Mouse (Mus musculus) testis, adult 2 months (tissue): Measurements from ENCODE around the gene Megf6. TPM values are rescaled to one million over a fixed set of nuclear protein-coding genes. Genes with fewer than 3 reads are reported as not detected.

Experiments used
- H3K27ac ChIP-seq: fragments of 200-500 bp; 2 replicates; pipeline ENCODE4 v1.5.1; 2012; ENCODE audit warnings: low read depth, low read length; ENCODE audit not compliant: control insufficient read depth, insufficient read depth
- H3K27me3 ChIP-seq: fragments of 200-500 bp; 2 replicates; pipeline ENCODE4 v1.6.1; 2012; ENCODE audit warnings: mild to moderate bottlenecking, low read length, moderate library complexity; ENCODE audit not compliant: control insufficient read depth, insufficient read depth
- H3K36me3 ChIP-seq: fragments of 200-500 bp; 2 replicates; pipeline ENCODE4 v1.6.1; 2012; ENCODE audit warnings: mild to moderate bottlenecking, low read length; ENCODE audit not compliant: control insufficient read depth, insufficient read depth
- H3K4me1 ChIP-seq: fragments of 200-500 bp; 2 replicates; pipeline ENCODE4 v1.6.1; 2012; ENCODE audit warnings: low read length; ENCODE audit not compliant: control insufficient read depth, insufficient read depth
- H3K4me3 ChIP-seq: fragments of 200-500 bp; 2 replicates; pipeline ENCODE4 v1.5.1; 2012; ENCODE audit warnings: low read depth, mild to moderate bottlenecking, low read length, moderate library complexity, mixed read lengths; ENCODE audit not compliant: control insufficient read depth
- CTCF ChIP-seq: fragments of 200-500 bp; IDR thresholded peaks from 2 replicates; pipeline ENCODE4 v1.5.1; 2012; ENCODE audit warnings: low read depth, mild to moderate bottlenecking, inconsistent platforms, low read length, moderate library complexity; ENCODE audit not compliant: control insufficient read depth, insufficient read depth, insufficient replicate concordance
- POLR2A ChIP-seq: fragments of 200-500 bp; IDR thresholded peaks from 2 replicates; pipeline ENCODE4 v1.6.1; 2012; ENCODE audit warnings: low read depth, mild to moderate bottlenecking, inconsistent platforms, low read length, moderate library complexity; ENCODE audit not compliant: control insufficient read depth
- polyA plus RNA-seq: library from polyadenylated mRNA; depleted of rRNA; stranded (reverse); fragments of >200 nt; gene quantifications from 2 replicates; pipeline ENCODE4 v1.2.3, GENCODE M21; 2012

Gene Megf6
- polyA plus RNA-seq, 1 experiment, result 1.0 TPM

- no peaks in the 10 kb centered on the region for H3K4me1 ChIP-seq
- no peak overlapping the region for H3K4me3 ChIP-seq
- no peak overlapping the region for H3K27ac ChIP-seq
- TF ChIP-seq CTCF (peak; percentile 88; the same call in 1 of the 2 replicates), POLR2A (no peak)
- no peaks in the 10 kb centered on the region for H3K27me3 ChIP-seq
- no peaks in the 10 kb centered on the region for H3K36me3 ChIP-seq
Measured at GRCm38 (mm10) chr4:154207261-154207660, 36.7 kb downstream of the Megf6 start.

GRCm38 (mm10) chr4:154209054-154209453 is 38.5 kb downstream of the Megf6 start:
- H3K27me3 ChIP-seq, result no peaks in the 10 kb centered on the region
- TF ChIP-seq POLR2A (no peak), CTCF (no peak)
- no peak overlapping the region for H3K27ac ChIP-seq
- H3K36me3 ChIP-seq, result no peaks in the 10 kb centered on the region
- H3K4me3 ChIP-seq, result no peak overlapping the region
- H3K4me1 ChIP-seq, result no peaks in the 10 kb centered on the region; the same call in 1 of the 2 replicates

- H3K27ac ChIP-seq, result no peak overlapping the region
- TF ChIP-seq POLR2A (no peak), CTCF (no peak)
Measured at GRCm38 (mm10) chr4:154209825-154210224, 39.3 kb downstream of the Megf6 start.

GRCm38 (mm10) chr4:154211459-154211858 is 40.9 kb downstream of the Megf6 start:
- Histone ChIP-seq H3K27me3 (no peaks in the 10 kb centered on the region), H3K27ac (no peak overlapping the region), H3K4me1 (peaks cover 8% of the 10 kb centered on the region), H3K4me3 (no peak overlapping the region), H3K36me3 (no peaks in the 10 kb centered on the region)
- TF ChIP-seq CTCF (no peak), POLR2A (no peak)

More at GRCm38 (mm10) chr4:154209825-154210224, 39.3 kb downstream of the Megf6 start:
- no peaks in the 10 kb centered on the region for H3K36me3 ChIP-seq
- peaks cover 3% of the 10 kb centered on the region for H3K4me1 ChIP-seq
- H3K4me3 ChIP-seq, result no peak overlapping the region
- H3K27me3 ChIP-seq, result no peaks in the 10 kb centered on the region

- Histone ChIP-seq H3K4me3 (no peak overlapping the region), H3K4me1 (peaks cover 8% of the 10 kb centered on the region), H3K27me3 (no peaks in the 10 kb centered on the region), H3K27ac (no peak overlapping the region), H3K36me3 (no peaks in the 10 kb centered on the region)
- TF ChIP-seq CTCF (no peak), POLR2A (no peak)
Measured at GRCm38 (mm10) chr4:154213586-154213985, 43.1 kb downstream of the Megf6 start.

GRCm38 (mm10) chr4:154214075-154214474 is 43.5 kb downstream of the Megf6 start:
- H3K4me3 ChIP-seq, result no peak overlapping the region
- H3K27me3 ChIP-seq, result no peaks in the 10 kb centered on the region
- H3K4me1 ChIP-seq, result peaks cover 8% of the 10 kb centered on the region
- H3K36me3 ChIP-seq, result no peaks in the 10 kb centered on the region
- TF ChIP-seq CTCF (no peak), POLR2A (no peak)
- H3K27ac ChIP-seq, result no peak overlapping the region

GRCm38 (mm10) chr4:154217711-154218350 is 47.3 kb downstream of the Megf6 start:
- Histone ChIP-seq H3K27me3 (no peaks in the 10 kb centered on the region), H3K27ac (no peak overlapping the region), H3K4me1 (peaks cover 8% of the 10 kb centered on the region), H3K4me3 (no peak overlapping the region), H3K36me3 (no peaks in the 10 kb centered on the region)
- no peak for TF ChIP-seq CTCF
- TF ChIP-seq POLR2A, result no peak

GRCm38 (mm10) chr4:154222773-154223172 is 52.2 kb downstream of the Megf6 start:
- Histone ChIP-seq H3K4me1 (no peaks in the 10 kb centered on the region), H3K4me3 (no peak overlapping the region), H3K27me3 (no peaks in the 10 kb centered on the region), H3K27ac (no peak overlapping the region), H3K36me3 (no peaks in the 10 kb centered on the region)
- TF ChIP-seq CTCF (no peak), POLR2A (no peak)
